Mouse (Mus musculus): ENCODE data around the gene Birc2. TPM values are rescaled to one million over a fixed set of nuclear protein-coding genes. Genes with fewer than 3 reads are reported as not detected.

Birc2 gene
- polyA plus RNA-seq, 1 experiment from 2014 or later = 43.9 TPM

- no peak overlapping the region; the same call in 1 of the 2 replicates for H3K27ac ChIP-seq
- ATAC-seq (ENCODE audit: insufficient number of reproducible peaks, insufficient read depth, low FRiP score, low TSS enrichment, low read depth) = no peak
- WGBS = 85% methylated on average over 15 of the region's 15 CpGs
Observed at GRCm38 (mm10) chr9:7783823-7784614, 52.8 kb downstream of the Birc2 start.

GRCm38 (mm10) chr9:7780250-7781150 is 56.4 kb downstream of the Birc2 start:
- Histone ChIP-seq H3K27ac (no peak overlapping the region), H3K27me3 (no peaks in the 10 kb centered on the region), H3K9ac (replicated peaks) (no peak overlapping the region), H3K4me3 (replicated peaks) (no peak overlapping the region), H3K9me3 (no peaks in the 10 kb centered on the region), H3K4me1 (replicated peaks) (no peaks in the 10 kb centered on the region), H3K4me2 (no peak overlapping the region), H3K36me3 (peaks cover 22% of the 10 kb centered on the region)
- WGBS = 88% methylated on average over 8 of the region's 8 CpGs
- no peak for ATAC-seq (ENCODE audit: insufficient number of reproducible peaks, insufficient read depth, low FRiP score, low TSS enrichment, low read depth)

More at GRCm38 (mm10) chr9:7783823-7784614, 52.8 kb downstream of the Birc2 start:
- Histone ChIP-seq H3K36me3 (peaks cover 20% of the 10 kb centered on the region), H3K9ac (replicated peaks) (no peak overlapping the region), H3K4me2 (no peak overlapping the region), H3K27me3 (no peaks in the 10 kb centered on the region), H3K4me1 (replicated peaks) (0 out of 2 replicates have a peak, but pooled peaks cover 9% of the 10 kb centered on the region), H3K9me3 (no peaks in the 10 kb centered on the region), H3K4me3 (replicated peaks) (no peak overlapping the region)

GRCm38 (mm10) chr9:7779786-7780185 is 57.1 kb downstream of the Birc2 start:
- H3K9me3 ChIP-seq = no peaks in the 10 kb centered on the region
- WGBS = 91% methylated on average over 4 of the region's 4 CpGs
- H3K36me3 ChIP-seq = peaks cover 22% of the 10 kb centered on the region
- no peak overlapping the region for H3K4me3 ChIP-seq (replicated peaks)
- H3K27me3 ChIP-seq = no peaks in the 10 kb centered on the region
- no peak overlapping the region for H3K9ac ChIP-seq (replicated peaks)
- H3K27ac ChIP-seq = no peak overlapping the region
- H3K4me2 ChIP-seq = no peak overlapping the region
- no peaks in the 10 kb centered on the region for H3K4me1 ChIP-seq (replicated peaks)
- no peak for ATAC-seq (ENCODE audit: insufficient number of reproducible peaks, insufficient read depth, low FRiP score, low TSS enrichment, low read depth)

GRCm38 (mm10) chr9:7778771-7779170 is 58.1 kb downstream of the Birc2 start:
- Histone ChIP-seq H3K27ac (no peak overlapping the region), H3K4me3 (replicated peaks) (no peak overlapping the region), H3K9me3 (no peaks in the 10 kb centered on the region), H3K36me3 (peaks cover 28% of the 10 kb centered on the region), H3K4me2 (no peak overlapping the region), H3K4me1 (replicated peaks) (no peaks in the 10 kb centered on the region), H3K27me3 (no peaks in the 10 kb centered on the region), H3K9ac (replicated peaks) (no peak overlapping the region)
- ATAC-seq (ENCODE audit: insufficient number of reproducible peaks, insufficient read depth, low FRiP score, low TSS enrichment, low read depth) = no peak
- 77% methylated on average over 7 of the region's 7 CpGs for WGBS

GRCm38 (mm10) chr9:7777652-7778051 is 59.2 kb downstream of the Birc2 start:
- no peak for ATAC-seq (ENCODE audit: insufficient number of reproducible peaks, insufficient read depth, low FRiP score, low TSS enrichment, low read depth)
- H3K4me2 ChIP-seq = no peak overlapping the region
- no peaks in the 10 kb centered on the region for H3K9me3 ChIP-seq
- H3K27ac ChIP-seq = no peak overlapping the region
- peaks cover 35% of the 10 kb centered on the region for H3K36me3 ChIP-seq
- H3K4me1 ChIP-seq (replicated peaks) = no peaks in the 10 kb centered on the region
- WGBS = 84% methylated on average over 1 of the region's 1 CpGs
- H3K27me3 ChIP-seq = no peaks in the 10 kb centered on the region
- no peak overlapping the region for H3K4me3 ChIP-seq (replicated peaks)
- no peak overlapping the region for H3K9ac ChIP-seq (replicated peaks)

- no peak for ATAC-seq (ENCODE audit: insufficient number of reproducible peaks, insufficient read depth, low FRiP score, low TSS enrichment, low read depth)
- no peaks in the 10 kb centered on the region for H3K27me3 ChIP-seq
- WGBS = 100% methylated on average over 1 of the region's 1 CpGs
- H3K9ac ChIP-seq (replicated peaks) = no peak overlapping the region
- no peak overlapping the region for H3K4me2 ChIP-seq
- H3K36me3 ChIP-seq = peaks cover 37% of the 10 kb centered on the region
- no peak overlapping the region for H3K4me3 ChIP-seq (replicated peaks)
- H3K27ac ChIP-seq = no peak overlapping the region
- no peaks in the 10 kb centered on the region for H3K9me3 ChIP-seq
- H3K4me1 ChIP-seq (replicated peaks) = no peaks in the 10 kb centered on the region
Observed at GRCm38 (mm10) chr9:7776940-7777339, 59.9 kb downstream of the Birc2 start.

GRCm38 (mm10) chr9:7775986-7776385 is 60.9 kb downstream of the Birc2 start:
- 89% methylated on average over 3 of the region's 3 CpGs for WGBS
- no peak overlapping the region for H3K27ac ChIP-seq
- H3K4me2 ChIP-seq = no peak overlapping the region
- H3K27me3 ChIP-seq = no peaks in the 10 kb centered on the region
- no peak overlapping the region for H3K4me3 ChIP-seq (replicated peaks)
- no peaks in the 10 kb centered on the region for H3K9me3 ChIP-seq
- no peaks in the 10 kb centered on the region for H3K4me1 ChIP-seq (replicated peaks)
- peaks cover 34% of the 10 kb centered on the region for H3K36me3 ChIP-seq
- no peak for ATAC-seq (ENCODE audit: insufficient number of reproducible peaks, insufficient read depth, low FRiP score, low TSS enrichment, low read depth)
- H3K9ac ChIP-seq (replicated peaks) = no peak overlapping the region

- no peaks in the 10 kb centered on the region for H3K9me3 ChIP-seq
- H3K4me1 ChIP-seq (replicated peaks) = no peaks in the 10 kb centered on the region
- H3K36me3 ChIP-seq = peaks cover 41% of the 10 kb centered on the region
- no peak overlapping the region for H3K4me3 ChIP-seq (replicated peaks)
- 90% methylated on average over 2 of the region's 2 CpGs for WGBS
- H3K4me2 ChIP-seq = no peak overlapping the region
- H3K27me3 ChIP-seq = no peaks in the 10 kb centered on the region
- H3K9ac ChIP-seq (replicated peaks) = no peak overlapping the region
- no peak overlapping the region for H3K27ac ChIP-seq
- ATAC-seq (ENCODE audit: insufficient number of reproducible peaks, insufficient read depth, low FRiP score, low TSS enrichment, low read depth) = no peak
Observed at GRCm38 (mm10) chr9:7775011-7775410, 61.9 kb downstream of the Birc2 start.

- Histone ChIP-seq H3K9ac (replicated peaks) (no peak overlapping the region), H3K36me3 (peaks cover 46% of the 10 kb centered on the region), H3K9me3 (no peaks in the 10 kb centered on the region), H3K27me3 (no peaks in the 10 kb centered on the region), H3K4me1 (replicated peaks) (no peaks in the 10 kb centered on the region), H3K27ac (no peak overlapping the region), H3K4me2 (no peak overlapping the region), H3K4me3 (replicated peaks) (no peak overlapping the region)
- WGBS = 93% methylated on average over 10 of the region's 10 CpGs
- no peak for ATAC-seq (ENCODE audit: insufficient number of reproducible peaks, insufficient read depth, low FRiP score, low TSS enrichment, low read depth)
Observed at GRCm38 (mm10) chr9:7774538-7774937, 62.3 kb downstream of the Birc2 start.

- 87% methylated on average over 5 of the region's 5 CpGs for WGBS
- no peaks in the 10 kb centered on the region for H3K4me1 ChIP-seq (replicated peaks)
- peaks cover 54% of the 10 kb centered on the region for H3K36me3 ChIP-seq
- no peak overlapping the region for H3K9ac ChIP-seq (replicated peaks)
- no peaks in the 10 kb centered on the region for H3K9me3 ChIP-seq
- H3K27ac ChIP-seq = no peak overlapping the region
- no peak overlapping the region for H3K4me3 ChIP-seq (replicated peaks)
- ATAC-seq (ENCODE audit: insufficient number of reproducible peaks, insufficient read depth, low FRiP score, low TSS enrichment, low read depth) = no peak
- no peaks in the 10 kb centered on the region for H3K27me3 ChIP-seq
- no peak overlapping the region for H3K4me2 ChIP-seq
Observed at GRCm38 (mm10) chr9:7773686-7774085, 63.2 kb downstream of the Birc2 start.

- no peak overlapping the region for H3K27ac ChIP-seq
- no peak overlapping the region for H3K4me3 ChIP-seq (replicated peaks)
- H3K4me2 ChIP-seq = no peak overlapping the region
- no peaks in the 10 kb centered on the region for H3K4me1 ChIP-seq (replicated peaks)
- no peak overlapping the region for H3K9ac ChIP-seq (replicated peaks)
- no peaks in the 10 kb centered on the region for H3K9me3 ChIP-seq
- 79% methylated on average over 4 of the region's 4 CpGs for WGBS
- H3K27me3 ChIP-seq = no peaks in the 10 kb centered on the region
- peaks cover 58% of the 10 kb centered on the region for H3K36me3 ChIP-seq
- ATAC-seq (ENCODE audit: insufficient number of reproducible peaks, insufficient read depth, low FRiP score, low TSS enrichment, low read depth) = no peak
Observed at GRCm38 (mm10) chr9:7772773-7773454, 64.0 kb downstream of the Birc2 start.
